Mouse (Mus musculus): ENCODE data around the gene St3gal5.

DNA sequence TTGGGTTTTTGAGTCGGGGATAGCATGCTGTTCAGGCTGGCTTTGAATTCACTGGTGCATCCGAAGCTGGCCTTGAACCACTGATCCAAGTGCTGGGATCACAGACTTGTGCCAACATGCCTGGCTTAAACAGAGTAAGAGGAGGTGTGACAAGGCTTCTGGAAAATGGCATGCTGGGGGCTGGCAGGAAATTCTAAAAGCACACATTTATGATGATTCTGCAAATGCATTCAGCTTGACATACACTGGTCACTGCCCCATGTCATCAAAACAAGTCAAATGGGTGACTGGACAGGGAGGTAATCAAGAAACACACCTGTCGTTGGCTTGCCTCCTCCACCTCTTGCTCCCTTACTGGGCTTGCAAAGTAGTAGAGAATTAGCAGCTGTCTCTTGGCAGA, 1.9 kb downstream of the St3gal5 start:
- TF ChIP-seq CTCF (IDR thresholded peaks at IDR 0.05; ENCODE audit: insufficient read depth, low read length) = no peak
- TF ChIP-seq POLR2A (IDR thresholded peaks at IDR 0.05; ENCODE audit: borderline replicate concordance, extremely low read depth, low read depth, low read length) = no peak
